Mouse (Mus musculus) adrenal gland, postnatal 14 days (tissue): ENCODE results near the gene Tspan6. TPM values are rescaled to one million over a fixed set of nuclear protein-coding genes. Genes with fewer than 3 reads are reported as not detected.
A peak's percentile ranks its signal among the peaks of the same experiment; 100 is the strongest.

Experiments
- DNase-seq: peaks from one replicate; pipeline ENCODE4 v3.0.0; 2021; ENCODE audit warnings: mixed read lengths
- long read RNA-seq, 2 experiments: library from polyadenylated mRNA; stranded (forward); transcript quantifications; one replicate each; pipeline ENCODE4 v2.0.0; 2021
- total RNA-seq: library from RNA; stranded (reverse); gene quantifications from 2 replicates; pipeline ENCODE4 v1.2.3, GENCODE M21; 2021

Gene Tspan6
- total RNA-seq = 20.9 and 23.7 TPM in 2 replicates
- long read RNA-seq, experiment 1, transcript Tspan6-201 (8 exons, 1,765 nt) = major isoform, 34 of 35 reads
- long read RNA-seq, experiment 1, partial matches to known transcripts = 1 of 35 reads
- long read RNA-seq, experiment 1, other reads (novel, unspliced or antisense) = 0 of 35 reads
- long read RNA-seq, experiment 2, transcript Tspan6-201 (8 exons, 1,765 nt) = major isoform, 30 of 31 reads
- long read RNA-seq, experiment 2, partial matches to known transcripts = 1 of 31 reads
- long read RNA-seq, experiment 2, other reads (novel, unspliced or antisense) = 0 of 31 reads

DNA sequence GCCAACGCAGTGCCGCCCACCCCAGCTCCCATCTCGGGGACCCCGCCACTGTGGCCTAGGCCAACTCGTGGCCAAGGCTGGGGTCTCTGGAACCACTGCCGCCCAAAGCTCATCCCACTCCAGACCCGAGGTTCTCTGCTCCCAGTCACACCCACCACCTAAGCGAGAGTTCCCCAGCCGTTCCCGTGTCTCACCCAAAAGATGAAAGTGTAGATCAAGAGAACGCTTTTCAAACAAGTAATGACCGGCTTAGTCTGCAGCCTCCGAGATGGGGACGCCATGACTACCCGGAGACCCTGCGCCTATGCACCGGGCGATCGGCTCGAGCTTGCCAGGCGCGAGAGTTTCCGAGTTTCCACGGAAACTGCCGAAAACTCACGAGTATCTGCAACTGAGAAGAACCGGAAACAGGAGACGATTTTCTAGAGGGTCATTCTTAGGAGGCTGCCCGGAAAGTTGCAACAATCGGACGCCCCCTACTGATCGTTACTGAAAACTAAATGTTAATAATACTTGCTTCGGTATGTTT is at the start of gene Tspan6:
Gene Tspan6 (minus strand): TSS at position 416 of the 529 bp plus-strand sequence.
- peak; percentile 81 for DNase-seq

DNA sequence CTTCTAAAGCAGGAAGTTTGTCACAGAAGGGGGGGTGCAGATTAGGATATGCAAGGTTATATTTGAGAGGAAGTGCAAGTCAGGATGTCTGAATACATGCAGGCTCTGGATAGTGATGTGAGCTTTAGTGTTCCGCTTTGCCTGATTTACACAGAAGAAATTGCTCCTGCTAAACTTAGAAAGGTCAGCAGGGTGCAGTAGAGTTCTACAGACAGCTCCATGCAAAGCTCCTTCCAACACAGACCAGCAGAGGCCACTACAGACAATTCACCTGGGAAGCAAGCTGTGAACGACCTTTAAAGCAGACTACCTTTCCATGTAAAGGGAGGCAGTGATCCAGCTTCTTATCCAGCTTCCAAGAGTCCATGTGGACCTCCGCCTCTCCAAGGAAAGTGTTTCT is 49.2 kb upstream of the Tspan6 start:
- DNase-seq = peak; percentile 60

DNA sequence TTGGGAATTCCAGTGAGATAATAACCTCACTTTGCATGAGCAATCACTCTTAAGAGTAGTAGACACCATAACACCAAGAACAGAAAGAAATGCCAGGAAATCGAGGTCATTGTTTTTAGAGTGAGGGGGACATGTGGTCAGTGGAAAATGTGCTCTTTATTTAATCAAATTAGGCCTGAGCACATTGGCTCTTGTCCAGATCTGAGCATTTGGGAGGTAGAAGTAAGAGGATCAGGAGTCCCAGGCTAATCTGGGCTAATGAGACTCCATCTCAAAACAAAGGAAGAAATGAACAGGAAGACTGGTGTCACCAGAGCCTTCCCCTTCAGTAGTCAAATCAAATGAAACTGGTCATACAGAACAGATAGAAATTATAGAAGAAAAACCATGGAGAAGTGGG is 41.3 kb upstream of the Tspan6 start:
- no peak for DNase-seq

DNA sequence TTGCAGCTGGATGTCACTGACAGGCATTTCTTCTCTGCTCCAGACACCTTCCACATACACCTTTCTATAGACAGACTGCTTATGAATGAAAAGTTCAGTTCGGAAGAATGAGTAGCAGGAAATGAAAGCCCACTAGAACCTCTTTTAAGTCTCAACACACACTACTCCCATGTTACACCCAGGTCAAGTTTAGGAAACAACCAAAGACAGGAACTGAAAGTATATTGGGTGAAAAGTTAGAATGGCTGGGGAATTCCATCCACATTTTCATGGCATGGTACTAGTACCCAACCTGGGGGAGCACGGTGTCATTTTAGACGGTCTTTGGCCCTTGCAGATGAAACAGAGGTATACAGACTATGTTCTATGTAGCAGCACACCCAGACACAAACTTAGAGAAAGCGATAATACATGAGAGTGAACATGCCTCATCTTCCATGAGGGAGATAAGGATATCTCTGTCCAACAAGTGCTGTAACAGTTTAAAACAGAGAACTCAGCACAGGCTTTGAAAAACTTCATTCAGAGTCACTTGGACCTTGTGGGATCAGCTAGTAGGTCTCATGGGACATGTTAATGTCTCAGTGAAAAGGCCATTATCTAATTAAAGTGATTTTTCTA is 38.5 kb upstream of the Tspan6 start:
- no peak for DNase-seq

DNA sequence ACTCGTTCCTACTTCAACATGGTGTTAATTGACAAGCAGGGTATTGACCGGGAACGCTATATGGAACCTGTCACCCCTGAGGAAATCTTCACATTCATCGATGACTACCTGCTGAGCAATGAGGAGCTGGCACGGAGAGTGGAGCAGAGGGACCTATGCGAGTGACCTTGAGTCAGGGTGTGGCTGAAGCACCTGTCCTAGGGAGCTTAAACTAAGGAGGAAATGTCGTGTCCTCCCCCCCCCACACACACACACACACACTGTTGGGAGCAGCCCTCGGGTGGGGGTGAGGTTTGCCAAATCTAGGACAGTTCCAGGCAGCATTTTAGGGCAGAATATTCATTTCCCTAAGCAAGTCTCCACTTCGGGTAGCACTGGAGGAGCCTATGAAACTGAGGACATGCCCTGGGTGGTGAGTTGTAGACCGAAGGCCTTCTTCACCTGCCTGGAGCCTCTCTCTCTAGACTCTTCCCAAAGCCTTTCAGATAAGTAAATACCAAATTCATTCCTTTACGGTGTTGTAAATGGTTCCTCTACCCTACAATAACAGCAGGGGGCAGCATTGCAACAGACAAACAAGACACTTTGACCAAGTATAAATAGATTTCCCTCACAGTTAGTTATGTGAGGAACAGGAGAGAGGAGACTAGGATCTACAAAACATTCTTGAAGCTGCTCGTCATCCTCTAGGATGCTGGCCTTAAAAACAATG is 33.2 kb upstream of the Tspan6 start:
- peak; percentile 43 for DNase-seq

DNA sequence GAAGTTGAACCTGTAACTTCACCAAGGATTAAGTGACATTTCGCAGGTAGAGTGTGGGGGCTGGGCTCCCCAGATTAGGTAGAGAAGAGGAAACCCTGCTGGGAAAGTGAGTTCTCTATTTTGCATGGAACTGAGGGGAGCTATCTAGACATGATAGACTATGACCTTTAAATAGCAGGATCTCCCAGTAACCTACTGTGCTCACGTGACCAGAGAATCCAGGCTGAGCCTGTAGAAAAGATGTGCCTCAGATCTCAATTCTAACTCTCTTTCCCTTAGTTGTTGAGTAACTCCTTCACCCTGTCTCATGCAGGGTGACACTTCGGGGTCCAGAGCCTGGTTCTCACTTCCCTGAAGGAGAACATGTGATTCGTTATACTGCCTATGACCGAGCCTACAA is 28.5 kb upstream of the Tspan6 start:
- no peak for DNase-seq

DNA sequence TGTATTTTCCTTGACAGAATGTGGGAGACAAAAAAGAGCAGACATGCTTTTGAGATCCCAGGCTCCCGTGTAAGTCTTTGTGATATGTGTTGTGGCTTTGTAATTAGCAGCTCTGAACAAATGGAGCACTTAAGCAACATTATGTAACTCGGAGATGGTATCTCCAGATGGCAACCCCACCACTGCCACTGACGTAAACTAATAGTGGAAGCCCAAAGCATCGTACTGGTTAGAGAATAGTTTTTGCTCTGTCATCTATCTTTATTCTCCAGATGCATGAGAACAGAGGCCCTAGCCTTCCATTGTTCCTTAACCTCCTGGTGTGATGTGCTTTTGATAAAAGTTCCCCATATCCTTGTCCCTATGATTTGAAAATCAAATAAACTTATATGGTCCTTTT is 23.0 kb upstream of the Tspan6 start:
- no peak for DNase-seq

DNA sequence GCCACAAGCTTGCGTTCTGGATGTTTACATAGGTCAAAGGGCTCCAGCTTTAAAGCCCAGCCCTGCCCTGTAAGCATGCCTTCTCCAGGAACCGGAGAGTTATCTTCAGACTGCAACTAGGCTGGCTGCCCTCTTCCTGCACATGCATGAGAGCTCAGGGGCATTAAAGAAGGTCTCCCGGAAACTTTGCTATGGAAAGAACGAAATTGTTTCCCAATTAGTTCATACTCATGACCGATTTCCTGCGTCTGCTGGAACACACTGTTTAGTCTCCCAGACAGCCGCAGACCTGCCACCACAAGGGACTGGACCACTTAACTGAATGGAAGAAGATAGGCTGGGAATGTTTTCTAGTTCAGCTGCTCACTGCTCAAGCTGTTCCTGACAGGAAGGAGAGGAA is 16.0 kb upstream of the Tspan6 start:
- no peak for DNase-seq

DNA sequence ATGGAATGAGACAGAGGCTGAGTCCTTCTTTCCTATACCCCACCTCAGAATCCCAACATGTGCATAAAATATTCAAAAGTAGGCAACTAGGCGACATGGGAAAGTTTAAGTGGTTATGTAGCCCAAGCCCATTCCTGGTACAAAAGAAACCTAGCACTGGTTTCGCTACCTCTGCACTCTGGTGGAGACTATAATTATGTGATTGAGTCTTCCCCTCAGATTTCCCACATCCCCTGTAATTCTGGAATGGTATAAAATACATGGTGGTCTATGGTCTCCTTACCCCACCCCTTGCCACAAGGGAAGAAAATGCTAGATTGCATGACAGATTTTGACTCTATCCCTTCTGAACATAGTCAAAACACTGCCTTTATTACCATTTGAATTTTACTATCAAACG is 14.8 kb upstream of the Tspan6 start:
- no peak for DNase-seq

DNA sequence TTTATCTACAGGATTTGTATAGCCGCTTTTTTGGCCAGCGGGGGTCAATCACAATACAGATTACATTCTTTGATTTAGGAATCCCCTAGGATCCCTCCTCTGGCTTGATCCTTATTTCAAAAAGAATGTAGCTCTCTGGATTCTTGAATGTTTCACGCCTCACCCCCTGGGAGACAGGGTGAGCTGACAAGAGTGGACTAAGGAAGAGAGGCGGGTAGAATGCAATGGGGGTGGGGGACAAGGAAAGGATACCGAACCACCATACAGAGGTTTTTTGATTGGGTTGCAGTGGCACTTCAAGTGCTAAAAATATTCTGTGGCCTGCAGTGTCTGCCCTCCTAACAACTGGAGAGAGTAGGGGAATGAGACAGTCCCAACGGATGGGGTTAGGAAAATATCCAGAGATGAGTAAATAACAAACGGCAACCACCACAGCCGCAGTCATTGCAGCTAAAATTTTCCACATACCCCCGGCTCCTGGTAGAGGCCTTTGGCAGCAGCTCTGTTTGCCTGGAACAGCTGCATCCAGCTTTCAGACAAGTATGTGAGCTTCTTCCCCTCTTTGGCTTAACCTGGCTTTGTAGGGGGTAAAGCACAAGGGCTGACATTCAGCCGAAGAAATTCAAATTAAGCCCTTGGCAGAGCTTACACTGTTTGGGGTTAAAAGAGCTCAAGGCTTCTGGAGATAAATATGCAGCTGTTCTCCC is 13.3 kb upstream of the Tspan6 start:
- no peak for DNase-seq

DNA sequence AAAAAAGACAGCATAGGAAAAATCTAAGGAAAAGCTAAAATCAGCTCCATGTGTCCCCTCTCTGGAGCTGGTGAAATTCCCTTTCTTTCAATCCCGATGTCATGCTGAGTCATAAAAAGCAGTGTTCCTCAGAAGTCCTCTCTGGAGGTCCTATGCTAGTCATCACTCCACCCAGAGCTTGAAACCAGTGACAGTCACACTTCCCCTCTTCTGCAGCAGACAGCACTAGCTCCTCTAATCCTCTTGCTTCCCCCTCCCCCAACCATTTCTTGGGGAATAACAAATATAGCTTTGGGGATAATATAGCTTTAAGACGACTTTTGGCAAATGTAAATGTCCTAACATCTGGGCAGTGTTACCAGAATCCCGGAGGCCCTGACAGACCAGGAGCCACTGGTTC is 10.0 kb upstream of the Tspan6 start, which contains the start of gene Srpx2:
Gene Srpx2 (plus strand): TSS at position 166 of the 400 bp plus-strand sequence.
- DNase-seq = no peak

DNA sequence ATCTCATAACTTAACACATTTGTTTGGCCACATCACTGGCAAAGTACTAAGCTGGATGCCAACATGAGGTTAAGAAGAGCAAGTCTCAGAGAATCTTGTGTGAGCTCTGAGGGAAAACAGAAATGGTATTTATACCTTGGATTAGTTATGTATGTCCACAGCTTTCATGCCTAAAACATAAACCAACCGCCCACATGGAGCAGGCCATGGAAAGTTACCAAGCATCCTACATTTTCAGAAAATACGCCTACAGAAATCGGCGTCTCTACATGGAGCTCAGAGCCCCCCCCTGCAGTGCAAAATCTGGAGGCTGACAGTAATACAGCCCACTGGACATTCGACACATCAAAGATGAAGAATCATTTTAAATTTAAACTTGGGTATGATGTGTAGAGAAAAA is 10.1 kb downstream of the Tspan6 start:
- no peak for DNase-seq

DNA sequence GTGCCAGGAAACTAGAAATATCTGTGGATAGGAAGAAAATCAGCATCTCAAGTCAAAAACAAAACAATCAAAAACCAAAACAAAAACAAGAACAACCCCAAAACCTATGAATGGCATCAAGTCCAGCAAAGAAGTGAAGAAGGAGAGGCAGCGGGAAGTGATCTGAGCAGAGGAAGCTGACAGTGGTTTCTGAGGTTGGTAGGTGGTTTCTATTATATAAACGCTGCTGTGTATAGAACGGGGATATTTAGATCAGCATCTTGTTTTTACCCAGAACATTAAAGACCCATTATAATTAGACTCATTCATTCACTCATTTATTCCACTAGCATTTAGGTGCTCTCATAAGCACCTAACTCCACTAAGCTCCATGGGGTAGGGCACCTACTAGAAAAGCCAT is 10.9 kb downstream of the Tspan6 start:
- DNase-seq = no peak

DNA sequence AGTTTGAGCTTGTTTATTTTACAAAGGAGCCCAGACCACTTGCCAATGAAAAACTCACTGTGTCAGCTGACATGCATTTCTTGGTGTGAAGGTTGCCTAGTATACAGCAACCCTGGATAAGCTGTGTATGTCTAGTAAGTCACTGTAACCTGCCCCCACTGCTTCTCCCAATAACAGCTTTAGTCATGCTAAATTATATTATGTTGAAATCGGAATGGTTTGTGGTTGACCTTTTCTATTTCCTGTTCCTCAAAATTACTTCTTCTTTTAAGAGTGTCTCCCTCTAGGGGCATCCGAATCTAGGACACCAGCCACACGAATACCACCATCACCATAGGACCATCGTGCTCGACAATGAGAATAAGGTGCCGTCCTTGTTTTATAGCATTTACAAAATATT is 28.5 kb downstream of the Tspan6 start:
- DNase-seq = no peak

DNA sequence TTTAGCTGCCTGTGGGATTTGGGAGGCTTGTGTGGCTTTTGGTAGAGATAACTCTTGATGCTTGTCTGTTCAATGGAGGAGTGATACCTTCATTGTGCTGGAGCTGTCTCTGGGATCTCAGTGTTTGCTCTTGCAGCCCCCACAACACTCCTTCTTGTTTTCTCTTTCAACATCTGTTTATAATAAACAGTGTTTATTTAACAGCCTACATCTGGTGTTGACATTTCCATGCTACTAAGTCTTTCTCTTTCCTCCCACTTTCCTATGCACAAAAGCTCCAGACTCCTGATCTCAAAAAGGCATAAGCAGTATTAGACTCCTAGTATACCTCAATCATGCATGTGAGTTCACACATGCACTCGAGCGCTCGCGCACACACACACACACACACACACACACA is 44.6 kb downstream of the Tspan6 start:
- no peak for DNase-seq

DNA sequence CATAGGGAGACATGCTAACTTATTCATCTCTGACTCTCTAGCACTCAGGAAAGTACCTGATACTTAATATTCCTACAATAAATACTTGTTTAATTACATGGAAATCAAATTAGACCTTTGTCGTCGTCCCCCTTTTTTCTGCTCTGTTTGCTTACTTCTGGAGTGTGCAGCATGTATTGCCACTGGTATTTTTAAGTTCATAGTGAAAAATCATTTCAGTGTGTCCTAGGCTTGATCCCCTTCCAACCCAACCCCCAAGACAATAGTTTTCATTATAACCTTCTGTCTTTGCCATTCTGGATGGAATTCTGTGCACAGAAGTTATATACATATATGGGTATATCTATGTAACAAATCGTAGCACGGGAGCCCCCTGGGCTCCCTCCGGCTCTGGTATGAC is 47.5 kb downstream of the Tspan6 start, which contains the start of gene Tnmd:
Gene Tnmd (plus strand): TSS at position 301 of the 400 bp plus-strand sequence.
- DNase-seq = no peak

Other genes with a start within 250 kb of the Tspan6 start
- 8.1 and 8.6 TPM in 2 replicates for gene Pcdh19, start 209.4 kb downstream of the Tspan6 start, total RNA-seq
- 0.38 and 0.41 TPM in 2 replicates for gene Tnmd, start 47.4 kb downstream of the Tspan6 start, total RNA-seq
- gene Srpx2, start 10.0 kb upstream of the Tspan6 start, total RNA-seq = 1.9 and 2.2 TPM in 2 replicates
- gene Sytl4, start 83.4 kb upstream of the Tspan6 start, total RNA-seq = 9.0 and 11.0 TPM in 2 replicates
- gene Cstf2, start 160.8 kb upstream of the Tspan6 start, total RNA-seq = 49.1 and 50.2 TPM in 2 replicates